Mouse (Mus musculus) myocyte (in vitro differentiated cells): Measurements from ENCODE around the gene Pde8a.

Experiments used
- CEBPB ChIP-seq: IDR thresholded peaks from 2 replicates; pipeline ENCODE4 v1.6.1; 2011; ENCODE audit warnings: mild to moderate bottlenecking, moderate library complexity; ENCODE audit not compliant: poor library complexity, insufficient read depth, severe bottlenecking
- MYOG ChIP-seq, 3 experiments: IDR thresholded peaks; one replicate each; pipeline ENCODE4 v1.6.1; 2011; ENCODE audit warnings: control low read depth in 2 of 3, low read depth in 2 of 3, mild to moderate bottlenecking in 2 of 3; ENCODE audit not compliant: insufficient read length in 2 of 3, control insufficient read depth in 1 of 3, insufficient read depth in 1 of 3
- POLR2A ChIP-seq: IDR thresholded peaks from one replicate; pipeline ENCODE4 v1.6.1; 2011; ENCODE audit warnings: low read depth, mild to moderate bottlenecking, control low read depth, moderate library complexity; ENCODE audit not compliant: insufficient read length
- TCF12 ChIP-seq: IDR thresholded peaks from one replicate; pipeline ENCODE4 v1.6.1; 2011; ENCODE audit warnings: mild to moderate bottlenecking, control low read depth; ENCODE audit not compliant: poor library complexity, insufficient read depth, severe bottlenecking

DNA sequence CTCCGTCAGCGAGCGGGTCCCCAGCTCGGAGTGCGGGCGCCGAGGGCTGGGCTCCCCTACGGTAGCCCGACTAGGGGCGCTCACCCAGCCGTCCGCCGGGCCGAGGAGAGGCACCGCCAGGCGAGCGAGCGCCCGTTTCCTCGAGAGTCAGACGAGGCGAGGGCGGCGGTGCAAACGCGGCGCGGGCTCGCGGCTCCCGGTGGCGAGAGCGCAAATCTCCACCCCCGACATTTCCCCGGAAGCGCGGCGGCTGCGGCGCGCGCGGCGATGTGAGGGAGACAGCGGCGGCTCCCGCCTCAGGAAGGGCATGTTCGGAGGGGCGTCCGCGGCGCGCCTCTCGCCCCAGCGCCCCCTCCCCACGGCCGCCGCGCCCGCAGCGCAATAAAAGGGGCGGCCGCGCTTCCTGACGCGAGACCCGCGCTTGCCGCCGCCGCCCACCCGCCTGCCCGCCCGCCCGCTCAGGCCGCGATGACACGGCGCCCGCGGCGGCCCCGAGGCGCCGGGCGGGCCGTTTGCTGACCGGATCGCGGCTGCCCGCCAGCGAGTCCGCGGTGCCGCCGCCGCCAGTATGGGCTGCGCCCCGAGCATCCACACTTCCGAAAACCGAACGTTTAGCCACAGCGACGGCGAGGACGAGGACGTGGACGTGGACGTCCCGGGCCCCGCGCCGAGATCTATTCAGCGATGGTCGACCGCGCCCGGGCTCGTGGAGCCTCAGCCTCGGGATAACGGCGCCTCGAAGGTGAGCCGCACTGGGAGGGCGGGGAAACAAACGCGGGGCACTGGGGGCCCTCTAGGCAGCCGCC is at the start of gene Pde8a:
- no peak for TF ChIP-seq POLR2A
- TF ChIP-seq CEBPB = no peak
- no peak for TF ChIP-seq TCF12
- TF ChIP-seq MYOG (IDR thresholded peaks at IDR 0.05; ENCODE audit: control insufficient read depth in 1 of 3, insufficient read depth in 1 of 3, insufficient read length in 2 of 3, low read depth in 2 of 3) = no peak
